Mouse (Mus musculus) midbrain, embryonic 14.5 days (tissue): ENCODE results near the gene Tmem51. TPM values are rescaled to one million over a fixed set of nuclear protein-coding genes. Genes with fewer than 3 reads are reported as not detected.

Source experiments
- ATAC-seq: fragments of 200-750 bp; cut with Nextera tagmentation; 2 replicates; pipeline ENCODE4 v1.8.0; 2017; ENCODE audit warnings: moderate number of reproducible peaks, moderate library complexity; ENCODE audit not compliant: low FRiP score, low TSS enrichment
- DNase-seq: peaks from one replicate; pipeline ENCODE4 v3.0.0-alpha.2; 2015
- H3K27ac ChIP-seq: fragments of 300-500 bp; sonication (generic); replicated peaks from 2 replicates; pipeline ENCODE4 v1.5.1; 2014; ENCODE audit warnings: mild to moderate bottlenecking, low read depth, low read length, moderate library complexity
- H3K27me3 ChIP-seq: fragments of 300-500 bp; sonication (generic); 2 replicates; pipeline ENCODE4 v1.6.1; 2014; ENCODE audit warnings: low read length, control low read depth, mixed read lengths; ENCODE audit not compliant: control insufficient read depth, insufficient read depth
- H3K36me3 ChIP-seq: fragments of 300-500 bp; sonication (generic); 2 replicates; pipeline ENCODE4 v1.6.1; 2014; ENCODE audit warnings: low read length, control low read depth; ENCODE audit not compliant: control insufficient read depth, insufficient read depth
- H3K4me1 ChIP-seq: fragments of 300-500 bp; sonication (generic); 2 replicates; pipeline ENCODE4 v1.6.1; 2014; ENCODE audit warnings: mild to moderate bottlenecking, antibody characterized with exemption, low read length, control low read depth; ENCODE audit not compliant: control insufficient read depth, insufficient read depth
- H3K4me2 ChIP-seq: fragments of 300-500 bp; sonication (generic); 2 replicates; pipeline ENCODE4 v1.6.1; 2014; ENCODE audit warnings: mild to moderate bottlenecking, low read length, moderate library complexity
- H3K4me3 ChIP-seq: fragments of 300-500 bp; sonication (generic); replicated peaks from 2 replicates; pipeline ENCODE4 v1.5.1; 2014; ENCODE audit warnings: low read depth, low read length
- H3K9ac ChIP-seq: fragments of 300-500 bp; sonication (generic); replicated peaks from 2 replicates; pipeline ENCODE4 v1.6.1; 2014; ENCODE audit warnings: mild to moderate bottlenecking, low read length, moderate library complexity
- H3K9me3 ChIP-seq: fragments of 300-500 bp; sonication (generic); 2 replicates; pipeline ENCODE4 v1.6.1; 2016; ENCODE audit warnings: low read length, control low read depth, mixed read lengths; ENCODE audit not compliant: control insufficient read depth
- WGBS: fragments of 180-500 bp; shearing (Covaris S2); extraction: QIAGEN DNeasy Blood & Tissue Kit; methylation state at CpG from one replicate; pipeline ENCODE4 v1.1.7; 2014; 5-methylcytosine and 5-hydroxymethylcytosine counted together
- polyA plus RNA-seq: library from polyadenylated mRNA; unstranded; fragments of >200 nt; fragmentation: Nextera tagmentation; extraction: Ambion mirVana; gene quantifications from 2 replicates; pipeline ENCODE4 v1.2.1, GENCODE M21; 2014

Gene Tmem51
- polyA plus RNA-seq, 1 experiment from 2014 or later, result 7.2 TPM

GRCm38 (mm10) chr4:142026965-142027364, 57.1 kb downstream of the Tmem51 start:
- no peaks in the 10 kb centered on the region for H3K27me3 ChIP-seq
- no peak overlapping the region for H3K9ac ChIP-seq
- no peaks in the 10 kb centered on the region for H3K9me3 ChIP-seq
- no peaks in the 10 kb centered on the region for H3K36me3 ChIP-seq
- H3K4me1 ChIP-seq, result no peaks in the 10 kb centered on the region
- 79% methylated on average over 2 of the region's 2 CpGs for WGBS
- DNase-seq (no peak), ATAC-seq (no peak)
- H3K4me2 ChIP-seq, result no peak overlapping the region
- no peak overlapping the region for H3K4me3 ChIP-seq
- H3K27ac ChIP-seq, result no peak overlapping the region

- no peaks in the 10 kb centered on the region for H3K4me1 ChIP-seq
- H3K9ac ChIP-seq, result no peak overlapping the region
- no peak overlapping the region for H3K4me3 ChIP-seq
- no peaks in the 10 kb centered on the region for H3K9me3 ChIP-seq
- no peak overlapping the region for H3K27ac ChIP-seq
- 92% methylated on average over 2 of the region's 2 CpGs for WGBS
- DNase-seq (no peak), ATAC-seq (no peak)
- H3K4me2 ChIP-seq, result no peak overlapping the region
- no peaks in the 10 kb centered on the region for H3K27me3 ChIP-seq
- no peaks in the 10 kb centered on the region for H3K36me3 ChIP-seq
Observed at GRCm38 (mm10) chr4:142024536-142024935, 59.6 kb downstream of the Tmem51 start.

GRCm38 (mm10) chr4:142023166-142023565, 60.9 kb downstream of the Tmem51 start:
- no peak overlapping the region for H3K4me2 ChIP-seq
- DNase-seq (no peak), ATAC-seq (no peak)
- no peak overlapping the region for H3K27ac ChIP-seq
- no peaks in the 10 kb centered on the region for H3K9me3 ChIP-seq
- 80% methylated on average over 4 of the region's 4 CpGs for WGBS
- no peak overlapping the region for H3K4me3 ChIP-seq
- no peaks in the 10 kb centered on the region for H3K36me3 ChIP-seq
- no peak overlapping the region for H3K9ac ChIP-seq
- H3K4me1 ChIP-seq, result no peaks in the 10 kb centered on the region
- H3K27me3 ChIP-seq, result no peaks in the 10 kb centered on the region

GRCm38 (mm10) chr4:142017686-142018085, 66.4 kb downstream of the Tmem51 start:
- Histone ChIP-seq H3K36me3 (no peaks in the 10 kb centered on the region), H3K27ac (no peak overlapping the region), H3K27me3 (no peaks in the 10 kb centered on the region), H3K9me3 (no peaks in the 10 kb centered on the region), H3K4me2 (no peak overlapping the region), H3K9ac (no peak overlapping the region), H3K4me3 (no peak overlapping the region), H3K4me1 (peaks cover 5% of the 10 kb centered on the region)
- DNase-seq (no peak), ATAC-seq (no peak)
- WGBS, result 62% methylated on average over 15 of the region's 15 CpGs

- Histone ChIP-seq H3K4me1 (peaks cover 5% of the 10 kb centered on the region), H3K4me2 (peak within 1 kb of the TSS; percentile 65), H3K36me3 (no peaks in the 10 kb centered on the region), H3K4me3 (peak within 1 kb of the TSS; percentile 34), H3K9ac (peak within 1 kb of the TSS; percentile 27), H3K27me3 (no peaks in the 10 kb centered on the region), H3K9me3 (no peaks in the 10 kb centered on the region), H3K27ac (0 out of 2 replicates have a peak within 1 kb of the TSS, but pooled peaks have one; percentile 28)
- WGBS, result under 1% methylated on average over 44 of the region's 46 CpGs
- DNase-seq (peak; percentile 87), ATAC-seq (peak; percentile 81)
Observed at GRCm38 (mm10) chr4:142014659-142015608, 69.2 kb downstream of the Tmem51 start, which contains the start of gene Fhad1. Gene Fhad1, minus strand, starts transcription at chr4:142015082.

- H3K36me3 ChIP-seq, result no peaks in the 10 kb centered on the region
- no peak overlapping the region for H3K9ac ChIP-seq
- 91% methylated on average over 13 of the region's 13 CpGs for WGBS
- H3K27ac ChIP-seq, result no peak overlapping the region
- no peaks in the 10 kb centered on the region for H3K9me3 ChIP-seq
- H3K4me1 ChIP-seq, result peaks cover 5% of the 10 kb centered on the region
- H3K4me2 ChIP-seq, result no peak overlapping the region
- DNase-seq (no peak), ATAC-seq (no peak)
- H3K27me3 ChIP-seq, result no peaks in the 10 kb centered on the region
- H3K4me3 ChIP-seq, result no peak overlapping the region
Observed at GRCm38 (mm10) chr4:142011236-142011635, 72.9 kb downstream of the Tmem51 start.

- H3K9me3 ChIP-seq, result no peaks in the 10 kb centered on the region
- 84% methylated on average over 7 of the region's 7 CpGs for WGBS
- H3K4me2 ChIP-seq, result no peak overlapping the region
- no peak overlapping the region for H3K4me3 ChIP-seq
- no peaks in the 10 kb centered on the region for H3K36me3 ChIP-seq
- peaks cover 2% of the 10 kb centered on the region for H3K4me1 ChIP-seq
- H3K9ac ChIP-seq, result no peak overlapping the region
- H3K27me3 ChIP-seq, result no peaks in the 10 kb centered on the region
- DNase-seq (no peak), ATAC-seq (no peak)
- H3K27ac ChIP-seq, result no peak overlapping the region
Observed at GRCm38 (mm10) chr4:142010441-142010840, 73.7 kb downstream of the Tmem51 start.

- Histone ChIP-seq H3K9ac (no peak overlapping the region), H3K27ac (no peak overlapping the region), H3K36me3 (no peaks in the 10 kb centered on the region), H3K9me3 (no peaks in the 10 kb centered on the region), H3K4me3 (no peak overlapping the region), H3K4me1 (no peaks in the 10 kb centered on the region), H3K27me3 (no peaks in the 10 kb centered on the region), H3K4me2 (no peak overlapping the region)
- ATAC-seq (no peak), DNase-seq (no peak)
- 80% methylated on average over 11 of the region's 11 CpGs for WGBS
Observed at GRCm38 (mm10) chr4:142008206-142008605, 75.9 kb downstream of the Tmem51 start.

- Histone ChIP-seq H3K4me2 (no peak overlapping the region), H3K4me1 (0 out of 2 replicates have a peak, but pooled peaks cover 5% of the 10 kb centered on the region), H3K9me3 (no peaks in the 10 kb centered on the region), H3K4me3 (no peak overlapping the region), H3K27me3 (no peaks in the 10 kb centered on the region), H3K36me3 (no peaks in the 10 kb centered on the region), H3K9ac (no peak overlapping the region), H3K27ac (no peak overlapping the region)
- ATAC-seq, result no peak
- 66% methylated on average over 9 of the region's 9 CpGs for WGBS
- no peak for DNase-seq
Observed at GRCm38 (mm10) chr4:142000581-142000980, 83.5 kb downstream of the Tmem51 start.
